Mouse (Mus musculus) liver, adult (tissue): ENCODE measurements around the gene Gm3893.
"Not testable (repeated sequence)": the region's sequence is repeated elsewhere in the genome, so short reads cannot be mapped to it uniquely, and the experiment has no call there.

ENCODE experiments used
- GATA4 ChIP-seq: IDR thresholded peaks from 2 replicates; pipeline ENCODE4 v1.6.1; 2014; ENCODE audit warnings: mild to moderate bottlenecking, low read length; ENCODE audit not compliant: insufficient replicate concordance

Gene Gm3893

DNA sequence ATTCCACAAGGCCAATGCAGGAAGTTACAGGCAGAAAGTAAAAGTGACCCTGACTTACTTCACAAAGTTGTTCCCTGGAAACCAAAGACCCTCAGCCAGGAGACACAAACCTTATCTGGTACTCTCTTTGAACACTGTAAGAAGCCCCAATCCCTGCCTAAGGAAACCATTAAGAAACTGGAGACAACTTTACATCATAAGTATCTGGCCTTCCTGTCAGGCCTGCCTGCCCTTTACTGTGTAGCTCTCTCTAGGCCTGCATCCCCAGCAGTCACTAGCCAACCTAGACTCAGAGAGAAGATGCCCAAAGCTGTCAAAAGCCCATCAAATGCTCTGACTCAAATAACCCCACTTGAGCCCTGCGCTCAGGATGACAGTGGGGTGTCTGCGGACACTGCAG, at the start of gene Gm3893:
Gene Gm3893, plus strand, starts transcription at position 301 of the 400 bp plus-strand sequence.
- not testable (repeated sequence) for TF ChIP-seq GATA4

DNA sequence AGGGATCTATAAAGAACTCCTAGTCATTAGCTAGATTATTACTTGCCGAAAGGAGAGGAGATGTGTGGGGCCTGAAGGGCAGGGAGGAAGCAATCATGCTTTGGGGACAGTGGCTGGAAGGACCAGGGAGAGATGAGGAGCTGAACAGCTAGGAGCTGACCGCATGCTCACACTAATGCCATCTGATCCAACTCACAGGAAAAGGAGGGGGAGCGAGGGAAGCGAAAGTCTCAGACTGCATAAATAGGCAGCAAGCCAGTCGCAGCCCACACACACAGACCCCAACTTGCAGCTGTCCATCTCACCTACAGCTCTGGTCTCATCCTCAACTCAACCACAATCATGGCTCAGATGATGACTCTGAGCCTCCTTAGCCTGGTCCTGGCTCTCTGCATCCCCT, 23.5 kb downstream of the Gm3893 start, which contains the start of gene Gm13304:
Gene Gm13304, plus strand, starts transcription at position 301 of the 400 bp plus-strand sequence.
- not testable (repeated sequence) for TF ChIP-seq GATA4
